Mouse (Mus musculus) kidney, embryonic 14.5 days (tissue): ENCODE measurements around the gene F2. TPM values are rescaled to one million over a fixed set of nuclear protein-coding genes. Genes with fewer than 3 reads are reported as not detected.

ENCODE experiments used
- ATAC-seq: fragments of 200-750 bp; cut with Nextera tagmentation; 2 replicates; pipeline ENCODE4 v1.8.0; 2017; ENCODE audit warnings: moderate number of reproducible peaks, mild to moderate bottlenecking, moderate TSS enrichment, moderate library complexity; ENCODE audit not compliant: low FRiP score, low TSS enrichment
- H3K27ac ChIP-seq: fragments of 300-500 bp; sonication (generic); 2 replicates; pipeline ENCODE4 v1.5.1; 2014; ENCODE audit warnings: low read depth, mild to moderate bottlenecking, low read length, moderate library complexity, mixed read lengths
- H3K27me3 ChIP-seq: fragments of 300-500 bp; sonication (generic); 2 replicates; pipeline ENCODE4 v1.6.1; 2014; ENCODE audit warnings: mild to moderate bottlenecking, low read length; ENCODE audit not compliant: control insufficient read depth, insufficient read depth
- H3K36me3 ChIP-seq: fragments of 300-500 bp; sonication (generic); 2 replicates; pipeline ENCODE4 v1.6.1; 2014; ENCODE audit warnings: low read length, mixed read lengths; ENCODE audit not compliant: control insufficient read depth, insufficient read depth
- H3K4me1 ChIP-seq: fragments of 300-500 bp; sonication (generic); 2 replicates; pipeline ENCODE4 v1.6.1; 2014; ENCODE audit warnings: low read length, mixed read lengths; ENCODE audit not compliant: control insufficient read depth, insufficient read depth
- H3K4me2 ChIP-seq: fragments of 300-500 bp; sonication (generic); replicated peaks from 2 replicates; pipeline ENCODE4 v1.6.1; 2014; ENCODE audit warnings: low read depth, mild to moderate bottlenecking, low read length
- H3K4me3 ChIP-seq: fragments of 300-500 bp; sonication (generic); 2 replicates; pipeline ENCODE4 v1.5.1; 2014; ENCODE audit warnings: mild to moderate bottlenecking, low read length
- H3K9ac ChIP-seq: fragments of 300-500 bp; sonication (generic); 2 replicates; pipeline ENCODE4 v1.6.1; 2014; ENCODE audit warnings: low read depth, mild to moderate bottlenecking, low read length, moderate library complexity
- H3K9me3 ChIP-seq: fragments of 300-500 bp; sonication (generic); 2 replicates; pipeline ENCODE4 v1.6.1; 2016; ENCODE audit warnings: low read length; ENCODE audit not compliant: control insufficient read depth
- WGBS: fragments of 180-500 bp; shearing (Covaris S2); extraction: QIAGEN DNeasy Blood & Tissue Kit; methylation state at CpG from one replicate; pipeline ENCODE4 v1.1.7; 2014; 5-methylcytosine and 5-hydroxymethylcytosine counted together
- polyA plus RNA-seq: library from polyadenylated mRNA; unstranded; fragments of >200 nt; fragmentation: Nextera tagmentation; extraction: Ambion mirVana; gene quantifications from 2 replicates; pipeline ENCODE4 v1.2.1, GENCODE M21; 2014

The F2 gene
- polyA plus RNA-seq, 1 experiment from 2014 or later = not detected

- no peaks in the 10 kb centered on the region for H3K27me3 ChIP-seq
- no peak overlapping the region for H3K27ac ChIP-seq
- H3K36me3 ChIP-seq = peaks cover 9% of the 10 kb centered on the region; the same call in 1 of the 2 replicates
- no peak overlapping the region for H3K9ac ChIP-seq
- H3K4me3 ChIP-seq = no peak overlapping the region
- WGBS = 72% methylated on average over 6 of the region's 6 CpGs
- ATAC-seq = no peak
- no peaks in the 10 kb centered on the region for H3K4me1 ChIP-seq
- no peaks in the 10 kb centered on the region for H3K9me3 ChIP-seq
- no peak overlapping the region for H3K4me2 ChIP-seq
Measured at GRCm38 (mm10) chr2:91638931-91639330, 2.7 kb upstream of the F2 start.

GRCm38 (mm10) chr2:91636727-91637338, 619 bp upstream of the F2 start:
- WGBS = 84% methylated on average over 5 of the region's 5 CpGs
- no peak overlapping the region for H3K4me2 ChIP-seq
- no peak overlapping the region for H3K4me3 ChIP-seq
- H3K9ac ChIP-seq = no peak overlapping the region
- no peaks in the 10 kb centered on the region for H3K4me1 ChIP-seq
- no peak overlapping the region for H3K27ac ChIP-seq
- H3K27me3 ChIP-seq = no peaks in the 10 kb centered on the region
- H3K36me3 ChIP-seq = no peaks in the 10 kb centered on the region
- H3K9me3 ChIP-seq = no peaks in the 10 kb centered on the region
- ATAC-seq = no peak

GRCm38 (mm10) chr2:91635486-91635885, 728 bp downstream of the F2 start:
- Histone ChIP-seq H3K27ac (no peak overlapping the region), H3K27me3 (no peaks in the 10 kb centered on the region), H3K4me3 (no peak overlapping the region)

GRCm38 (mm10) chr2:91634841-91635240, 1.4 kb downstream of the F2 start:
- no peak overlapping the region for H3K27ac ChIP-seq
- no peaks in the 10 kb centered on the region for H3K4me1 ChIP-seq
- no peak for ATAC-seq
- H3K36me3 ChIP-seq = no peaks in the 10 kb centered on the region
- no peak overlapping the region for H3K4me2 ChIP-seq
- 88% methylated on average over 9 of the region's 9 CpGs for WGBS
- H3K9ac ChIP-seq = no peak overlapping the region
- no peaks in the 10 kb centered on the region for H3K9me3 ChIP-seq
- no peak overlapping the region for H3K4me3 ChIP-seq
- no peaks in the 10 kb centered on the region for H3K27me3 ChIP-seq

More at GRCm38 (mm10) chr2:91635486-91635885, 728 bp downstream of the F2 start:
- H3K9ac ChIP-seq = no peak overlapping the region
- H3K4me1 ChIP-seq = no peaks in the 10 kb centered on the region
- H3K36me3 ChIP-seq = no peaks in the 10 kb centered on the region
- no peak for ATAC-seq
- H3K4me2 ChIP-seq = no peak overlapping the region
- H3K9me3 ChIP-seq = no peaks in the 10 kb centered on the region
- WGBS = 88% methylated on average over 11 of the region's 11 CpGs

- Histone ChIP-seq H3K4me2 (no peak overlapping the region), H3K4me1 (no peaks in the 10 kb centered on the region), H3K27ac (no peak overlapping the region), H3K9ac (no peak overlapping the region), H3K27me3 (no peaks in the 10 kb centered on the region), H3K36me3 (no peaks in the 10 kb centered on the region), H3K4me3 (no peak overlapping the region), H3K9me3 (no peaks in the 10 kb centered on the region)
- ATAC-seq = no peak
- 79% methylated on average over 12 of the region's 12 CpGs for WGBS
Measured at GRCm38 (mm10) chr2:91633334-91633977, 2.8 kb downstream of the F2 start.

- H3K36me3 ChIP-seq = no peaks in the 10 kb centered on the region
- WGBS = 68% methylated on average over 5 of the region's 5 CpGs
- H3K27me3 ChIP-seq = no peaks in the 10 kb centered on the region
- no peak for ATAC-seq
- H3K9ac ChIP-seq = no peak overlapping the region
- no peak overlapping the region for H3K27ac ChIP-seq
- no peak overlapping the region for H3K4me2 ChIP-seq
- H3K4me3 ChIP-seq = no peak overlapping the region
- H3K4me1 ChIP-seq = no peaks in the 10 kb centered on the region
- no peaks in the 10 kb centered on the region for H3K9me3 ChIP-seq
Measured at GRCm38 (mm10) chr2:91632316-91632715, 3.9 kb downstream of the F2 start.

GRCm38 (mm10) chr2:91631826-91632225, 4.4 kb downstream of the F2 start:
- no peaks in the 10 kb centered on the region for H3K9me3 ChIP-seq
- H3K9ac ChIP-seq = no peak overlapping the region
- no peaks in the 10 kb centered on the region for H3K36me3 ChIP-seq
- H3K4me1 ChIP-seq = no peaks in the 10 kb centered on the region
- H3K4me3 ChIP-seq = no peak overlapping the region
- no peak overlapping the region for H3K27ac ChIP-seq
- WGBS = 89% methylated on average over 5 of the region's 5 CpGs
- no peak for ATAC-seq
- no peak overlapping the region for H3K4me2 ChIP-seq
- H3K27me3 ChIP-seq = no peaks in the 10 kb centered on the region

GRCm38 (mm10) chr2:91630384-91630783, 5.8 kb downstream of the F2 start:
- Histone ChIP-seq H3K9ac (no peak overlapping the region), H3K9me3 (no peaks in the 10 kb centered on the region), H3K27me3 (no peaks in the 10 kb centered on the region), H3K4me2 (no peak overlapping the region), H3K36me3 (no peaks in the 10 kb centered on the region), H3K4me1 (no peaks in the 10 kb centered on the region), H3K4me3 (no peak overlapping the region), H3K27ac (no peak overlapping the region)
- ATAC-seq = no peak
- WGBS = 91% methylated on average over 12 of the region's 12 CpGs

GRCm38 (mm10) chr2:91629682-91630081, 6.5 kb downstream of the F2 start:
- no peak overlapping the region for H3K4me3 ChIP-seq
- no peaks in the 10 kb centered on the region for H3K36me3 ChIP-seq
- no peak overlapping the region for H3K9ac ChIP-seq
- no peaks in the 10 kb centered on the region for H3K27me3 ChIP-seq
- H3K27ac ChIP-seq = no peak overlapping the region
- no peak overlapping the region for H3K4me2 ChIP-seq
- no peak for ATAC-seq
- no peaks in the 10 kb centered on the region for H3K9me3 ChIP-seq
- H3K4me1 ChIP-seq = no peaks in the 10 kb centered on the region
- WGBS = 86% methylated on average over 18 of the region's 18 CpGs
